Mouse (Mus musculus): ENCODE measurements around the gene Ppfia2. TPM values are rescaled to one million over a fixed set of nuclear protein-coding genes. Genes with fewer than 3 reads are reported as not detected.

Gene Ppfia2
- polyA plus RNA-seq, 1 experiment from 2014 or later = 0.99 TPM

DNA sequence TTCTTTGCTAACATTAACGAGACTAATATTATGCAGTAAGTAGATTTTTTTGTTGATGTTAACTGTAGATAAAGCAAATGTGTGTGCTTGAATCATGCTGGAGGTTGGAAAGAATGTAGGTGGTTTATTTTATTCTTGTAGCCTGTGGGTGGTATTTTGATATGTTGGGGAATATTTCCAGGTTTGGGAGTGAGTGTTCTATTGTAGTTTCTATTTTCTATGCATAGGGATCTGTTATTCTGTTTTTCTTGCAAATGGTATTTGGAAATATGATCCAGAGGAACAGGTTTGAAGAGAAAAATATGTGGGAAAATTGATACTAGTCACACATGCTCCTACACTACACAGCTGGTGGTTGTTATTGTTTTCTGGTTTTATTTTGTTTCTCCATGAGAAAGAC, 120.8 kb downstream of the Ppfia2 start:
- Histone ChIP-seq H3K4me1 (replicated peaks; ENCODE audit: control insufficient read depth, insufficient read depth, low read length) (no peaks in the 10 kb centered on the region), H3K4me3 (ENCODE audit: low read depth, low read length) (no peak overlapping the region), H3K9me3 (ENCODE audit: control insufficient read depth, low read length) (no peaks in the 10 kb centered on the region), H3K27me3 (replicated peaks; ENCODE audit: control insufficient read depth, insufficient read depth, low read length) (no peaks in the 10 kb centered on the region), H3K36me3 (ENCODE audit: control insufficient read depth, insufficient read depth, low read length) (no peaks in the 10 kb centered on the region), H3K9ac (ENCODE audit: low read length) (no peak overlapping the region), H3K4me2 (ENCODE audit: low read length) (no peak overlapping the region), H3K27ac (ENCODE audit: low read depth) (no peak overlapping the region)
- WGBS = 69% methylated on average over 1 of the region's 1 CpGs
- DNase-seq (ENCODE audit: low spot score) (no peak), ATAC-seq (replicated peaks; ENCODE audit: low FRiP score, low TSS enrichment, low read depth) (no peak)

DNA sequence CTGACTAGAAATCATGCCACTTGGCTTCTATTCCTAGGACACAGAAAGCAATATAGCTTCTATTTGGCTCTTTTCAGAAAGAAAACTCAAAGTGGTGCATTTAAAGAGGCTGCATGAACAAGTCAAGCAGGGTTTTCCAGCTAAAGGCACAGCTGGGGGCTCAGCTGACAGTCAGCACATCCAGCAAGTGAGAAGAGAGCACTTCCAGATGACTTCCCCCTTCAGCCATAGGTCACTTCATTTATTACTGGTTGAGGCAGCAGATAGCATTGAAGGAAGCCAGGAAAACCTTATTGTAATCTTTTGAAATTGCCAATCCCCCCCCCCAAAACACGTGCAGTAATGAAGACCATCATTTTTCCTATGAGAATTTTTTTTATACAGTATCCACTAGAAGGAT, 126.8 kb downstream of the Ppfia2 start:
- Histone ChIP-seq H3K4me3 (ENCODE audit: low read depth, low read length) (no peak overlapping the region), H3K36me3 (ENCODE audit: control insufficient read depth, insufficient read depth, low read length) (no peaks in the 10 kb centered on the region), H3K27me3 (replicated peaks; ENCODE audit: control insufficient read depth, insufficient read depth, low read length) (no peaks in the 10 kb centered on the region), H3K4me2 (ENCODE audit: low read length) (no peak overlapping the region), H3K27ac (ENCODE audit: low read depth) (no peak overlapping the region), H3K9ac (ENCODE audit: low read length) (no peak overlapping the region), H3K9me3 (ENCODE audit: control insufficient read depth, low read length) (no peaks in the 10 kb centered on the region), H3K4me1 (replicated peaks; ENCODE audit: control insufficient read depth, insufficient read depth, low read length) (no peaks in the 10 kb centered on the region)
- ATAC-seq (replicated peaks; ENCODE audit: low FRiP score, low TSS enrichment, low read depth) (no peak), DNase-seq (ENCODE audit: low spot score) (no peak)
- WGBS = 59% methylated on average over 1 of the region's 1 CpGs

DNA sequence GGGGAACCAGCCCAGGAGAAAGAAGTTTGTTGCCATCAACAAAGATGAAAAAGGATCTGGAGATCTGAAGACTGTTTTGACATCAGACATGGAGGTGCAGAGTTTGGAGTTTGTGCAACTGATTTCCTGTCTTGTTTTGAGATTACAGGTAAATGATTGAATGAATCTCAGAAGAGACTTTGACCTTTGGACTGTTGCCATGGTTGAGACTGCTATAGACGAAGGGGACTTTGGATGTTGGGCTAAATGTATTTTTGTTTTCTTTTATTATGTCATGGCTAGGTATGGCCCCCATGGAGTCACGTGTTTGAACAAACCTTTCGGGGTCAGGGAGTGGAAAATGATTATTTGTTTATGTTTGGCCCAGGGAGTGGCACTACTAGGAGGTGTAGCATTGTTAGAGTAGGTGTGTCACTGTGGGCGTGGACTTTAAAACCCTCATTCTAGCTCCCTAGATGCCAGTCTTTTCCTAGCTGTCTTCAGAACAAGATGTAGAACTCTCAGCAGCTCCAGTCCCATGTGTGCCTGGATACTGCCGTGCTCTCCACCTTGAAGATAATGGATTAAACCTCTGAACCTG, 133.3 kb downstream of the Ppfia2 start:
- 70% methylated on average over 5 of the region's 5 CpGs for WGBS
- Histone ChIP-seq H3K27ac (ENCODE audit: low read depth) (no peak overlapping the region), H3K36me3 (ENCODE audit: control insufficient read depth, insufficient read depth, low read length) (no peaks in the 10 kb centered on the region), H3K9ac (ENCODE audit: low read length) (no peak overlapping the region), H3K27me3 (replicated peaks; ENCODE audit: control insufficient read depth, insufficient read depth, low read length) (no peaks in the 10 kb centered on the region), H3K4me3 (ENCODE audit: low read depth, low read length) (no peak overlapping the region), H3K4me1 (replicated peaks; ENCODE audit: control insufficient read depth, insufficient read depth, low read length) (no peaks in the 10 kb centered on the region), H3K9me3 (ENCODE audit: control insufficient read depth, low read length) (no peaks in the 10 kb centered on the region), H3K4me2 (ENCODE audit: low read length) (no peak overlapping the region)
- DNase-seq (ENCODE audit: low spot score) (no peak), ATAC-seq (replicated peaks; ENCODE audit: low FRiP score, low TSS enrichment, low read depth) (0 out of 2 replicates have a peak, but pooled peaks have one; percentile 32)

DNA sequence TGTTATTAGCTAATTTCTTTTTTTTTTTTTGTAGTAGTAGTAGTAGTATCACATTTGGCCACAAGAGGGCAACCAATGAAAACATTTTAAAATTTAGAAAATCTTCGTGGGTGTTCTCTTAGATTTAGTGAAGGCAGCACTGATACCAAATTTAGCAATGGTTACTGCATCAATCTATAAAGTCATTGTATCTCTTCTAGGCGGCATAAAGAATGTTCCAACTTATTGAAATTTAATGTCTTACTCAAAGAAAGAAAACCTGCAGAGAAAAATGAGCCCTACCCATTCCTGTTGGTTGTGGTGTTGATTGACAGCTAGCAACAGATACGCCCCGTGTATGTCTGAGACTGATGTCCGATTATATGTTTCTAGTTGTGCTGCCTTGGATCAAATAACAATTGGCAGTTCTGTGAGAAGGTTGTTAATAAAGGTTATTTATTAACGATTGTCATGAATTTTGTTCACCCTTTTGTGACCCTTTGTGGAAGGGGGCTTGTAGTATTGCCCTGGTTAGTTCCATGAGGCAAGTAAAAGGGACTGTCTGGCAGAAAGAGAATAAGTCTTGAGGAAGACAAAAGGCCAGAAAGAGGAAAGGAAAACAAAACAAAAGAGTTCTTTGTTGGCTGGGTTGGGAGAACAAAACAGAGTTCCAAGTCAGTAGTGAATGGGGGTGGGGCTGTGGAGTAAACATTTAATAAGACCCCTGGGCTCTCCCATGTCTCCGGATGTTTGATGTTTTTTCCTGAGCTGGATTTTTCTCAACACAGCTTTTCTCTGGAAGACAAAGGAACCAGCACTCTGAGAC, 139.2 kb downstream of the Ppfia2 start:
- Histone ChIP-seq H3K9me3 (ENCODE audit: control insufficient read depth, low read length) (no peaks in the 10 kb centered on the region), H3K27me3 (replicated peaks; ENCODE audit: control insufficient read depth, insufficient read depth, low read length) (no peaks in the 10 kb centered on the region), H3K4me3 (ENCODE audit: low read depth, low read length) (no peak overlapping the region), H3K36me3 (ENCODE audit: control insufficient read depth, insufficient read depth, low read length) (no peaks in the 10 kb centered on the region), H3K9ac (ENCODE audit: low read length) (no peak overlapping the region), H3K27ac (ENCODE audit: low read depth) (no peak overlapping the region), H3K4me2 (ENCODE audit: low read length) (no peak overlapping the region; the same call in 1 of the 2 replicates), H3K4me1 (replicated peaks; ENCODE audit: control insufficient read depth, insufficient read depth, low read length) (peaks cover 3% of the 10 kb centered on the region; the same call in 1 of the 2 replicates)
- ATAC-seq (replicated peaks; ENCODE audit: low FRiP score, low TSS enrichment, low read depth) (no peak), DNase-seq (ENCODE audit: low spot score) (no peak)
- WGBS = 33% methylated on average over 7 of the region's 7 CpGs

DNA sequence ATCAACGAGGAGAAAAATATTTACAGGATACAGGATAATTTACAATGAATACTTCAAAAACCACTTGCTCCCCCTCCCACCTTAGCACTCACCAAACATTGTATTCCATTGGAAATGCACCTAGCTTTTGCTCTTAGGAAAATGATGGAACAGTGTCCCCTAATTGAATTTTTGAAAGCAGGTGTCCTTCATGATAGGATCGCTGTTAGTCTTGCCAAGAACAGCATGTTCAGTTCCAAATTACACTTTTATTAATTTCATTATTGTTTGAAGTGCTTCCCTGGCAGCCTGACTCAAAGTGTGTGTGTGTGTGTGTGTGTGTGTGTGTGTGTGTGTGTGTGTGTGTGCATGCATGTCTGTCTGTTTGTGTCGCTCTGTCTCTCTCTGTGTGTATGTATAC, 140.1 kb downstream of the Ppfia2 start:
- Histone ChIP-seq H3K27ac (ENCODE audit: low read depth) (no peak overlapping the region), H3K4me2 (ENCODE audit: low read length) (no peak overlapping the region), H3K9ac (ENCODE audit: low read length) (no peak overlapping the region), H3K27me3 (replicated peaks; ENCODE audit: control insufficient read depth, insufficient read depth, low read length) (no peaks in the 10 kb centered on the region), H3K4me1 (replicated peaks; ENCODE audit: control insufficient read depth, insufficient read depth, low read length) (peaks cover 3% of the 10 kb centered on the region; the same call in 1 of the 2 replicates), H3K4me3 (ENCODE audit: low read depth, low read length) (no peak overlapping the region), H3K36me3 (ENCODE audit: control insufficient read depth, insufficient read depth, low read length) (no peaks in the 10 kb centered on the region), H3K9me3 (ENCODE audit: control insufficient read depth, low read length) (no peaks in the 10 kb centered on the region)
- 73% methylated on average over 3 of the region's 3 CpGs for WGBS
- ATAC-seq (replicated peaks; ENCODE audit: low FRiP score, low TSS enrichment, low read depth) = no peak
- DNase-seq (ENCODE audit: low spot score) = no peak

DNA sequence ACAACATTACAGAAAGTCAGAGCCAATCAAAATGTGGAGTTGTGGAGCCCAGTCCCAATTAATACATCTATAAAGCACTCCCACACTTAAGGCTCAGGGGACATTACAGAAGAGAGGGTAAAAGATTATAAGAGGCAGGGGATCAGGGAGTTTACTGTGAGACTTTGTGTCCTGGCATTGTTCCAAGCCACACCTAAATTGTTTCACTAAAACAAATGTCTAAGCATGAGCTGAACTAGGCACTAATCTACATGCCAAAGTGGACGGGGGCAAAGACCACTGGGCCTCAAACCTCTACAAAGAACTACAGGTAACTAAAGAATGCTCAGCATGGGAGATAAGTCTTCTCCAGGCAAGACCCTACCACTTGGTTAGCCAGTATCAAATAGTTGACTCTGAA, 148.1 kb downstream of the Ppfia2 start:
- no peak overlapping the region for H3K4me2 ChIP-seq (ENCODE audit: low read length)
- no peak overlapping the region for H3K9ac ChIP-seq (ENCODE audit: low read length)
- no peak for ATAC-seq (replicated peaks; ENCODE audit: low FRiP score, low TSS enrichment, low read depth)
- H3K4me1 ChIP-seq (replicated peaks; ENCODE audit: control insufficient read depth, insufficient read depth, low read length) = no peaks in the 10 kb centered on the region
- H3K27me3 ChIP-seq (replicated peaks; ENCODE audit: control insufficient read depth, insufficient read depth, low read length) = no peaks in the 10 kb centered on the region
- no peaks in the 10 kb centered on the region for H3K36me3 ChIP-seq (ENCODE audit: control insufficient read depth, insufficient read depth, low read length)
- no peak for DNase-seq (ENCODE audit: low spot score)
- no peaks in the 10 kb centered on the region for H3K9me3 ChIP-seq (ENCODE audit: control insufficient read depth, low read length)
- H3K27ac ChIP-seq (ENCODE audit: low read depth) = no peak overlapping the region
- 71% methylated on average over 1 of the region's 1 CpGs for WGBS
- no peak overlapping the region for H3K4me3 ChIP-seq (ENCODE audit: low read depth, low read length)

DNA sequence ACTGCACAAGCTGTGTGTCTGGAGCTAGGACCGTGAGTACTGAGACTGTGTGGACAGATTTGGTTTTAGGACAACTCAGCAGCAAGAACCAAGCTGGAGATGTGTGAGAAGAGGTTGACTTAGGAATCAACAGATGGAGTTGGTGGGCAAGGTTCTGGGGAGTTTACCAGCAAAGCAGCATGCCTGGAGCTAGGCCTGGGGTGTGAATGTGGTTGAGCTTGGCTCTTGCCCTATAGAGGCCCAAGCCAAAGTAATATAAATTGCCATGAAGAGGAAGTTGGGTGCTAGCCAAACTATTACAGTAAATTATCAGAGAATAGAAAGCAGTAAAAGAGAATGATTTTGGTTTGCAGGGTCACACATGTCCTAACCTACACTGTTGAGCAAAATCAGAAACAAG, 150.8 kb downstream of the Ppfia2 start:
- Histone ChIP-seq H3K4me1 (replicated peaks; ENCODE audit: control insufficient read depth, insufficient read depth, low read length) (no peaks in the 10 kb centered on the region), H3K27me3 (replicated peaks; ENCODE audit: control insufficient read depth, insufficient read depth, low read length) (no peaks in the 10 kb centered on the region), H3K27ac (ENCODE audit: low read depth) (no peak overlapping the region), H3K9ac (ENCODE audit: low read length) (no peak overlapping the region), H3K4me2 (ENCODE audit: low read length) (no peak overlapping the region), H3K4me3 (ENCODE audit: low read depth, low read length) (no peak overlapping the region), H3K9me3 (ENCODE audit: control insufficient read depth, low read length) (no peaks in the 10 kb centered on the region), H3K36me3 (ENCODE audit: control insufficient read depth, insufficient read depth, low read length) (no peaks in the 10 kb centered on the region)
- ATAC-seq (replicated peaks; ENCODE audit: low FRiP score, low TSS enrichment, low read depth) = no peak
- no peak for DNase-seq (ENCODE audit: low spot score)
- 88% methylated on average over 1 of the region's 1 CpGs for WGBS

DNA sequence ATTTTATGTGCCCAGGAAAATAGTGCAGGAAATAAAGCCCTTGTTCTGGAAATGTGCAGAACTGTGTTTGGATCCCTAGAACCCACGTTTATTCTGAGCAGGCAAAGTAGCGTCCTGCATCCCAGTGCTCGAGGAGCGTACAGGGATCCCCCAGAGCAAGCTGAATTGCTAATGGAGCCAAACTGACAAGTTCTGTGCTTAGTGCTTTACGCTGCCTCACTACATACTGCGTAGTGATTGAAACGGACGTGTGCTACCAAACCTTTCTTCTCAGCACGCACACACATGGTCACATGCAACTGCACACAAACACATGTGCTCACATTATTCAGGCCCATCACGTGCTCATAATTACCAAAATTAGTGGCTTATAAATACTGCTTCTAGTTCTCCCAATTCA, 153.2 kb downstream of the Ppfia2 start:
- ATAC-seq (replicated peaks; ENCODE audit: low FRiP score, low TSS enrichment, low read depth) = no peak

More for the DNA sequence above, 153.2 kb downstream of the Ppfia2 start:
- H3K27ac ChIP-seq (ENCODE audit: low read depth) = no peak overlapping the region
- H3K4me3 ChIP-seq (ENCODE audit: low read depth, low read length) = no peak overlapping the region
- H3K4me2 ChIP-seq (ENCODE audit: low read length) = no peak overlapping the region
- no peaks in the 10 kb centered on the region for H3K9me3 ChIP-seq (ENCODE audit: control insufficient read depth, low read length)
- no peaks in the 10 kb centered on the region for H3K36me3 ChIP-seq (ENCODE audit: control insufficient read depth, insufficient read depth, low read length)
- WGBS = 87% methylated on average over 10 of the region's 10 CpGs
- H3K4me1 ChIP-seq (replicated peaks; ENCODE audit: control insufficient read depth, insufficient read depth, low read length) = no peaks in the 10 kb centered on the region
- no peak overlapping the region for H3K9ac ChIP-seq (ENCODE audit: low read length)
- no peaks in the 10 kb centered on the region for H3K27me3 ChIP-seq (replicated peaks; ENCODE audit: control insufficient read depth, insufficient read depth, low read length)
- DNase-seq (ENCODE audit: low spot score) = no peak

All from intestine, embryonic 14.5 days (tissue).